Mouse (Mus musculus) C2C12 (cell line): ENCODE data around the gene Rftn1. TPM values are rescaled to one million over a fixed set of nuclear protein-coding genes. Genes with fewer than 3 reads are reported as not detected.

ENCODE experiments used
- H3K27me3 ChIP-seq: one replicate; pipeline ENCODE4 v1.6.1; 2011; ENCODE audit not compliant: control insufficient read depth, insufficient read depth, insufficient read length
- H3K36me3 ChIP-seq: one replicate; pipeline ENCODE4 v1.6.1; 2011; ENCODE audit not compliant: control insufficient read depth, insufficient read depth
- H3K4me3 ChIP-seq: one replicate; pipeline ENCODE4 v1.5.1; 2011; ENCODE audit warnings: mild to moderate bottlenecking, control low read depth; ENCODE audit not compliant: poor library complexity, insufficient read depth, severe bottlenecking
- H3K79me2 ChIP-seq: one replicate; pipeline ENCODE4 v1.6.1; 2011; ENCODE audit not compliant: control insufficient read depth, insufficient read depth
- H3K79me3 ChIP-seq: one replicate; pipeline ENCODE4 v1.6.1; 2011; ENCODE audit warnings: low read depth, control low read depth
- H3ac ChIP-seq: one replicate; pipeline ENCODE3; 2011; ENCODE audit warnings: low read depth; ENCODE audit not compliant: control insufficient read depth, insufficient read length
- CEBPB ChIP-seq: IDR thresholded peaks from one replicate; pipeline ENCODE4 v1.6.1; 2011; ENCODE audit warnings: low read depth, mild to moderate bottlenecking, control low read depth, moderate library complexity
- CTCF ChIP-seq: IDR thresholded peaks from one replicate; pipeline ENCODE4 v1.5.1; 2011; ENCODE audit not compliant: control insufficient read depth, insufficient read depth, insufficient read length
- FOSL1 ChIP-seq: IDR thresholded peaks from one replicate; pipeline ENCODE4 v1.8.0; 2011; ENCODE audit warnings: mild to moderate bottlenecking, low read length; ENCODE audit not compliant: poor library complexity, insufficient read depth, severe bottlenecking
- MAX ChIP-seq: IDR thresholded peaks from one replicate; pipeline ENCODE4 v1.6.1; 2011; ENCODE audit warnings: mild to moderate bottlenecking, control low read depth
- MYOD1 ChIP-seq: IDR thresholded peaks from one replicate; pipeline ENCODE4 v1.6.1; 2011; ENCODE audit warnings: low read depth; ENCODE audit not compliant: control insufficient read depth, insufficient read length
- MYOG ChIP-seq: IDR thresholded peaks from one replicate; pipeline ENCODE4 v1.6.1; 2011; ENCODE audit not compliant: control insufficient read depth, insufficient read length; ENCODE audit errors: extremely low read depth
- USF1 ChIP-seq: IDR thresholded peaks from one replicate; pipeline ENCODE4 v1.6.1; 2011; ENCODE audit warnings: low read depth, mild to moderate bottlenecking, control low read depth, moderate library complexity
- polyA plus RNA-seq: library from polyadenylated mRNA; unstranded; fragments of >200 nt; fragmentation: generic; extraction: Trizol; gene quantifications from one replicate; pipeline ENCODE4 v1.2.1, GENCODE M21; 2012; ENCODE audit warnings: missing spikeins

The Rftn1 gene
- polyA plus RNA-seq, 1 experiment = 0.35 TPM

GRCm38 (mm10) chr17:50233956-50234355, 43.5 kb upstream of the Rftn1 start:
- no peak overlapping the region for H3ac ChIP-seq
- H3K36me3 ChIP-seq = no peaks in the 10 kb centered on the region
- no peaks in the 10 kb centered on the region for H3K79me3 ChIP-seq
- no peak overlapping the region for H3K4me3 ChIP-seq
- H3K79me2 ChIP-seq = no peaks in the 10 kb centered on the region
- no peaks in the 10 kb centered on the region for H3K27me3 ChIP-seq
- no peak for TF ChIP-seq FOSL1
- TF ChIP-seq CTCF = no peak
- no peak for TF ChIP-seq MAX
- TF ChIP-seq MYOG = no peak

DNA sequence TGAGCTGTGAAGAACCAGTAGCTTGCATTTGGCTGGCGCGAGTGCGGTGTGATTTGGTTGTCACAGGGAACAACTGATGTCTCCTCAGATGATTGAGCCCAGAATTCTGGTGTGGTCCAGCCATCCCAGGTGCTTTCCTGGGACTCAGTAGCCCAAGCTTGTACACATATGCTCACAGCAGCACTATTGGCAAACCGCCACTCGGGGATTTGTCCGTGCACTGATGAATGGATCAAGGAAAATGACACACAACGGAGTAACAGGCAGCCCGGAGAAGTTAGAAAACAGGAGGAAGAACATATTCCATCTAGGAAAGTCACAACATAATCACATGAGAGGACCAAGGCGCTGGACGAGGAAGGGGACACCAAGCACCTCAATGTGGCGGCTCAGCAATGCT, 42.3 kb upstream of the Rftn1 start:
- H3K36me3 ChIP-seq = no peaks in the 10 kb centered on the region
- H3K79me3 ChIP-seq = no peaks in the 10 kb centered on the region
- no peak for TF ChIP-seq USF1
- no peak for TF ChIP-seq CEBPB
- TF ChIP-seq MYOG = no peak
- TF ChIP-seq CTCF = no peak
- TF ChIP-seq MYOD1 = no peak
- no peak for TF ChIP-seq MAX
- TF ChIP-seq FOSL1 = no peak
- no peak overlapping the region for H3K4me3 ChIP-seq
- no peaks in the 10 kb centered on the region for H3K79me2 ChIP-seq
- H3K27me3 ChIP-seq = no peaks in the 10 kb centered on the region
- H3ac ChIP-seq = no peak overlapping the region

- H3K79me3 ChIP-seq = no peaks in the 10 kb centered on the region
- no peaks in the 10 kb centered on the region for H3K79me2 ChIP-seq
- H3K4me3 ChIP-seq = no peak overlapping the region
- no peaks in the 10 kb centered on the region for H3K36me3 ChIP-seq
- H3ac ChIP-seq = no peak overlapping the region
- no peak for TF ChIP-seq CTCF
- TF ChIP-seq MAX = no peak
- no peak for TF ChIP-seq USF1
- no peak for TF ChIP-seq MYOD1
- no peak for TF ChIP-seq MYOG
- TF ChIP-seq CEBPB = no peak
- no peak for TF ChIP-seq FOSL1
- H3K27me3 ChIP-seq = no peaks in the 10 kb centered on the region
Measured at GRCm38 (mm10) chr17:50231206-50231605, 40.7 kb upstream of the Rftn1 start.

GRCm38 (mm10) chr17:50229534-50229933, 39.1 kb upstream of the Rftn1 start:
- Histone ChIP-seq H3K79me3 (no peaks in the 10 kb centered on the region), H3K27me3 (no peaks in the 10 kb centered on the region), H3K36me3 (no peaks in the 10 kb centered on the region), H3K79me2 (no peaks in the 10 kb centered on the region), H3ac (no peak overlapping the region), H3K4me3 (no peak overlapping the region)
- no peak for TF ChIP-seq FOSL1
- TF ChIP-seq CEBPB = no peak
- no peak for TF ChIP-seq MYOG
- no peak for TF ChIP-seq CTCF
- TF ChIP-seq MAX = no peak

GRCm38 (mm10) chr17:50227366-50227765, 36.9 kb upstream of the Rftn1 start:
- Histone ChIP-seq H3K4me3 (no peak overlapping the region), H3K79me2 (no peaks in the 10 kb centered on the region), H3K79me3 (no peaks in the 10 kb centered on the region), H3K27me3 (no peaks in the 10 kb centered on the region), H3ac (no peak overlapping the region), H3K36me3 (no peaks in the 10 kb centered on the region)
- TF ChIP-seq CEBPB = no peak
- no peak for TF ChIP-seq MAX
- no peak for TF ChIP-seq CTCF

DNA sequence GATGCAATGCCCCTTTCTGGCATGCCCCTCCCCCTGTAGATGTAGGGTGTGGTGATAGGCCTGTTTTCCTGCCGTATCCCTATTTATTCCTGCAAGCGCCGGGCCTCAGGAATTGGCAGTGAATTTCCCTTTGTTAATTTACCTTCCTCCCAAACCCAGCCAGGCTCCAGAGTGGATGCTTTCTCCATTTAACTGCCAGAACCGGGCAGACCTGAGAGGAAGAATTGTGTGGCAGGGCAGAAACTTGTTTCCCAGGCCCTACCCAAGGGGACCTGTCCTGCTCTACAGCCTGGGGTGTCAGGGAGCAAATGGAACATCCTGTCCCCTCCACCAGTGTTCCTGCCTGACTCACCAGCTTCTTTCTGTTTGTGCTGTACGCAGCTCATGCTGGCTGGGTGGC, 34.2 kb upstream of the Rftn1 start:
- no peak overlapping the region for H3ac ChIP-seq
- H3K27me3 ChIP-seq = no peaks in the 10 kb centered on the region
- TF ChIP-seq MYOD1 = no peak
- no peaks in the 10 kb centered on the region for H3K79me3 ChIP-seq
- no peak overlapping the region for H3K4me3 ChIP-seq
- H3K79me2 ChIP-seq = no peaks in the 10 kb centered on the region
- no peaks in the 10 kb centered on the region for H3K36me3 ChIP-seq
